Mouse (Mus musculus): ENCODE data around the gene Gm18596. TPM values are rescaled to one million over a fixed set of nuclear protein-coding genes. Genes with fewer than 3 reads are reported as not detected.
"Not testable (repeated sequence)": the region's sequence is repeated elsewhere in the genome, so short reads cannot be mapped to it uniquely, and the experiment has no call there.

Gm18596 gene
- polyA plus RNA-seq, 1 experiment = not detected

DNA sequence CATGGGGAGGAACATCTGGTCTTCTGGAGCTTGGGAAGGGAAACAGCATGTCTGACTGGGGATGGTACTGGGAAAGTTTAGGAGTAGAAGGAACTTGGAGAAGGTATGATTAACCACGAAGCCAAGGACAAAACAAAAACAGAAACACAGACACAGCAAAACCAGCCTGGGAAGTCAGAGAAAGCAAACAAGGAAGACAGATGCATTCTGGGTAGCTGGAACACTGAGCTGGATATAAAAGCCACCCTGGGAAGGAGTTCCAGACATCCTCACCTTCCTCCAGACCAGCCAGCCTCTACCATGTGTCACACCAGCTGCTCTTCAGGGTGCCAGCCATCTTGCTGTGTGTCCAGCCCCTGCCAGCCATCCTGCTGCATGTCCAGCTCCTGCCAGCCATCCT is 26.9 kb downstream of the Gm18596 start, which contains the start of gene Gm10142:
Gene Gm10142 (plus strand): TSS at position 301 of the 400 bp plus-strand sequence.
- Histone ChIP-seq H3K4me3 (ENCODE audit: insufficient read depth, low read depth, low read length) (no peak within 1 kb of the TSS), H3K4me1 (ENCODE audit: control insufficient read depth, insufficient read depth, low read length) (no peaks in the 10 kb centered on the region), H3K27ac (ENCODE audit: insufficient read depth, low read depth, low read length) (no peak within 1 kb of the TSS)
- 85% methylated on average over 1 of the region's 1 CpGs for WGBS
- TF ChIP-seq POLR2A (IDR thresholded peaks at IDR 0.05; ENCODE audit: insufficient read depth, low read depth, low read length) (no peak), CTCF (IDR thresholded peaks at IDR 0.05; ENCODE audit: insufficient read depth, low read depth, low read length) (no peak)

DNA sequence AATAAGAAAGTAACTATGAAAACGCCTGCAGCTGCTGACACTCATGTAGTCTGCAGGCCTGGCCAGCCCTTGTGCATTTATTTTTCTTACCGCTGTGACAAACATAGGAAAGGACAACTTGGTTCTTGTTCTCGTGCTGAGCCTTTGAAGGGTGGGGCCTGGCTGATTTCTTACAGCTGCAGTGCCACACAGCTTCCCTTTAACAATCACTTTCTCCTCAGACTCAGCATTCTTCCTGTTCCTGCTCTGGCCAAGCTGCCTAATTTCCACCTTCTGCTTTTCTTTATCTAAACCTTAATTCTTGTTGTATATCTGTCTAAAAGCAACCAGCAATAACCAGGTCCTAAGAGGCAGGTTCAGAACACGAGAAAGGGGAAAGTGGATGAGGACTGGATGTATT is 28.7 kb downstream of the Gm18596 start:
- WGBS = 70% methylated on average over 4 of the region's 4 CpGs
- no peak overlapping the region for H3K27ac ChIP-seq (ENCODE audit: insufficient read depth, low read depth, low read length)
- TF ChIP-seq POLR2A (IDR thresholded peaks at IDR 0.05; ENCODE audit: insufficient read depth, low read depth, low read length) = no peak
- no peak for TF ChIP-seq CTCF (IDR thresholded peaks at IDR 0.05; ENCODE audit: insufficient read depth, low read depth, low read length)
- H3K4me1 ChIP-seq (ENCODE audit: control insufficient read depth, insufficient read depth, low read length) = no peaks in the 10 kb centered on the region
- H3K4me3 ChIP-seq (ENCODE audit: insufficient read depth, low read depth, low read length) = no peak overlapping the region

DNA sequence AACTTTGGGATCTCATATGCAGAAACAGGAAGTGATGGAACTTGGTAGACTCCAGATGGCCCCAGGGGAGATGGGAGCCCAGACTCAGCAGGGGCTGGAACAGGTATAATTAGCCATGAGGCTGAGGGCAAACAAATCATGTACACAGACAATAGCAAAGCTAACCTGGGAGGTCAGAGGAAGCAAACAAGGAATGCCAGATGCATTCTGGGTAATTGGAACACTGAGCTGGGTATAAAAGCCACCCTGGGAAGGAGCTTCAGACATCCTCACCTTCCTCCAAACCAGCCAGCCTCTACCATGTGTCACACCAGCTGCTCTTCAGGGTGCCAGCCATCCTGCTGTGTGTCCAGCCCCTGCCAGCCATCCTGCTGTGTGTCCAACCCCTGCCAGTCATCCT is 31.3 kb downstream of the Gm18596 start, which contains the start of gene Gm10024:
Gene Gm10024 (plus strand): TSS at position 301 of the 400 bp plus-strand sequence.
- H3K4me3 ChIP-seq (ENCODE audit: insufficient read depth, low read depth, low read length); H3K27ac ChIP-seq (ENCODE audit: insufficient read depth, low read depth, low read length); H3K4me1 ChIP-seq (ENCODE audit: control insufficient read depth, insufficient read depth, low read length): not testable (repeated sequence)

DNA sequence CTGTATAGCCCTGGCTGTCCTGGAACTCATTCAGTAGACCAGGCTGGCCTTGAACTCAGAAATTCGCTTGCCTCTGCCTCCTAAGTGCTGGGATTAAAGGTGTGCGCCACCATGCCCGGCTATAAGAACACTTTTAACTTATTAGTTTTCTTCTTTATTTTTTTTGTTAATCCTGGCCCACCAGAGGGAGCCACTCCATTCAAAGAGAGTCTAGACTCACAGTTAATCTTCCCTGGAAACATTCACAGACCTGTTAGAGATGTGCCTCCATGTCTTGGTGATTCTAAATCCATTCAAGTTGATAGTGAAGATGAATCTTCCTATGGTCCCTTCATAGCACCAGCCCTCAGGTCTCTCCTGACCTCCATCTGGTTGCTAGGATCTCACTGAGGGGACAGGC is 32.6 kb downstream of the Gm18596 start:
- no peak overlapping the region for H3K4me3 ChIP-seq (ENCODE audit: insufficient read depth, low read depth, low read length)
- no peaks in the 10 kb centered on the region for H3K4me1 ChIP-seq (ENCODE audit: control insufficient read depth, insufficient read depth, low read length)
- H3K27ac ChIP-seq (ENCODE audit: insufficient read depth, low read depth, low read length) = no peak overlapping the region
- TF ChIP-seq CTCF (IDR thresholded peaks at IDR 0.05; ENCODE audit: insufficient read depth, low read depth, low read length) = no peak
- 73% methylated on average over 3 of the region's 3 CpGs for WGBS

DNA sequence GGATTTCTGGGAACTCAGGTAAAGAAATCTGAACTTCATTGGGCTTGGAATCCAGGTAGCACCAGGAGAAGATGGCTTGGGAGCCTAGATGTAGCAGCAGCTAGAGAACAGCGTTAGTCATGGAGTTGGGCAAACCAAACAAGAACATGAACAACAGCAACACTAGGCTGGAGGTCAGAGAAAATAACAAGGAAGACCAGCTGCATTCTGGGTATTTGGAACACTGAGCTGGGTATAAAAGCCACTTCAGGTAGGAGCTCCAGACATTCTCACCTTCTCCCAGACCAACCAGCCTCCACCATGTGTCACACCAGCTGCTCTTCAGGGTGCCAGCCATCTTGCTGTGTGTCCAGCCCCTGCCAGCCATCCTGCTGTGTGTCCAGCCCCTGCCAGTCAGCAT is 36.1 kb downstream of the Gm18596 start, which contains the start of gene Gm10272:
Gene Gm10272 (plus strand): TSS at position 301 of the 400 bp plus-strand sequence.
- no peak within 1 kb of the TSS for H3K27ac ChIP-seq (ENCODE audit: insufficient read depth, low read depth, low read length)
- 100% methylated on average over 1 of the region's 1 CpGs for WGBS
- no peaks in the 10 kb centered on the region for H3K4me1 ChIP-seq (ENCODE audit: control insufficient read depth, insufficient read depth, low read length)
- TF ChIP-seq CTCF (IDR thresholded peaks at IDR 0.05; ENCODE audit: insufficient read depth, low read depth, low read length) (no peak), POLR2A (IDR thresholded peaks at IDR 0.05; ENCODE audit: insufficient read depth, low read depth, low read length) (no peak)
- no peak within 1 kb of the TSS for H3K4me3 ChIP-seq (ENCODE audit: insufficient read depth, low read depth, low read length)

DNA sequence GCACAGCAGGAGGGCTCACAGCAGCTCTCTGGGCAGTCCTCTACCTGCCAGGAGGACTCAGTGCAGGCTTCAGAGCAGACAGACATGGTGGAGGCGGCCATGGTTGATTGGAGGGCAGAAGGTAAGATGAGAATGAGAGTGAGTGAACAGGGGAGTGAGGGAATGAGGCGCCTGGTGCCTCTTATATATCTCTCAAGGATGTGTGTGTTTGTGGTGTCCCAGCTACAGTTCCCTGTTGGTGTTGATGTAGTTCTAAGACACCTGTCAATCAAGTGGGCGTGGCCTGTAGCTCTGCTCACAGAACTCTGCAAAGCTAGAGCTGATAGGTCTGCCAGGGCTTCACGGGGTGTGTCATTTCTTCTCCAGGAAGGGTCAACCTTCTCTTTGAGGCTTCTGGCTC is 45.3 kb downstream of the Gm18596 start, which contains the start of gene Gm9508:
Gene Gm9508 (minus strand): TSS at position 101 of the 400 bp plus-strand sequence.
- no peak for TF ChIP-seq POLR2A (IDR thresholded peaks at IDR 0.05; ENCODE audit: insufficient read depth, low read depth, low read length)
- no peak for TF ChIP-seq CTCF (IDR thresholded peaks at IDR 0.05; ENCODE audit: insufficient read depth, low read depth, low read length)
- no peak within 1 kb of the TSS for H3K27ac ChIP-seq (ENCODE audit: insufficient read depth, low read depth, low read length)
- H3K4me3 ChIP-seq (ENCODE audit: insufficient read depth, low read depth, low read length) = no peak within 1 kb of the TSS
- H3K4me1 ChIP-seq (ENCODE audit: control insufficient read depth, insufficient read depth, low read length) = peaks cover 3% of the 10 kb centered on the region; the same call in 1 of the 2 replicates
- 56% methylated on average over 4 of the region's 4 CpGs for WGBS

Other genes starting within 250 kb of the Gm18596 start
- gene Fam207a, start 226.9 kb downstream of the Gm18596 start, polyA plus RNA-seq (2012; ENCODE audit: insufficient read depth, insufficient read length, low replicate concordance, missing spikeins) = not detected in 2 replicates
- 191 TPM in 1 of 2 replicates, not detected in the other for gene Itgb2, start 212.4 kb downstream of the Gm18596 start, polyA plus RNA-seq (2012; ENCODE audit: insufficient read depth, insufficient read length, low replicate concordance, missing spikeins)
- gene Pttg1ip, start 160.9 kb downstream of the Gm18596 start, polyA plus RNA-seq (2012; ENCODE audit: insufficient read depth, insufficient read length, low replicate concordance, missing spikeins) = not detected in 2 replicates
- gene Sumo3, start 136.5 kb downstream of the Gm18596 start, polyA plus RNA-seq (2012; ENCODE audit: insufficient read depth, insufficient read length, low replicate concordance, missing spikeins) = 414 TPM in 1 of 2 replicates, not detected in the other
- gene Gm49325, start 136.4 kb downstream of the Gm18596 start, polyA plus RNA-seq (2012; ENCODE audit: insufficient read depth, insufficient read length, low replicate concordance, missing spikeins) = not detected in 2 replicates
- gene Ube2g2, start 120.4 kb downstream of the Gm18596 start, polyA plus RNA-seq (2012; ENCODE audit: insufficient read depth, insufficient read length, low replicate concordance, missing spikeins) = not detected in 2 replicates
- not detected in 2 replicates for gene Tspear, start 56.1 kb downstream of the Gm18596 start, polyA plus RNA-seq (2012; ENCODE audit: insufficient read depth, insufficient read length, low replicate concordance, missing spikeins)
- gene Gm19402, start 51.9 kb downstream of the Gm18596 start, polyA plus RNA-seq (2012; ENCODE audit: insufficient read depth, insufficient read length, low replicate concordance, missing spikeins) = not detected in 2 replicates
- gene Gm9508, start 45.4 kb downstream of the Gm18596 start, polyA plus RNA-seq (2012; ENCODE audit: insufficient read depth, insufficient read length, low replicate concordance, missing spikeins) = not detected in 2 replicates
- gene Gm10272, start 36.0 kb downstream of the Gm18596 start, polyA plus RNA-seq (2012; ENCODE audit: insufficient read depth, insufficient read length, low replicate concordance, missing spikeins) = not detected in 2 replicates
- gene Gm10024, start 31.2 kb downstream of the Gm18596 start, polyA plus RNA-seq (2012; ENCODE audit: insufficient read depth, insufficient read length, low replicate concordance, missing spikeins) = not detected in 2 replicates
- not detected in 2 replicates for gene Gm10142, start 26.8 kb downstream of the Gm18596 start, polyA plus RNA-seq (2012; ENCODE audit: insufficient read depth, insufficient read length, low replicate concordance, missing spikeins)
- not detected in 2 replicates for gene Krtap12-1, start 22.0 kb downstream of the Gm18596 start, polyA plus RNA-seq (2012; ENCODE audit: insufficient read depth, insufficient read length, low replicate concordance, missing spikeins)
- gene Gm10100, start 16.2 kb downstream of the Gm18596 start, polyA plus RNA-seq (2012; ENCODE audit: insufficient read depth, insufficient read length, low replicate concordance, missing spikeins) = not detected in 2 replicates
- not detected in 2 replicates for gene Gm9736, start 8.7 kb upstream of the Gm18596 start, polyA plus RNA-seq (2012; ENCODE audit: insufficient read depth, insufficient read length, low replicate concordance, missing spikeins)
- gene Gm3233, start 17.0 kb upstream of the Gm18596 start, polyA plus RNA-seq (2012; ENCODE audit: insufficient read depth, insufficient read length, low replicate concordance, missing spikeins) = not detected in 2 replicates
- not detected in 2 replicates for gene Gm3238, start 28.7 kb upstream of the Gm18596 start, polyA plus RNA-seq (2012; ENCODE audit: insufficient read depth, insufficient read length, low replicate concordance, missing spikeins)
- not detected in 2 replicates for gene Gm7138, start 34.3 kb upstream of the Gm18596 start, polyA plus RNA-seq (2012; ENCODE audit: insufficient read depth, insufficient read length, low replicate concordance, missing spikeins)
- not detected in 2 replicates for gene Gm3250, start 39.9 kb upstream of the Gm18596 start, polyA plus RNA-seq (2012; ENCODE audit: insufficient read depth, insufficient read length, low replicate concordance, missing spikeins)
- not detected in 2 replicates for gene Gm7137, start 45.6 kb upstream of the Gm18596 start, polyA plus RNA-seq (2012; ENCODE audit: insufficient read depth, insufficient read length, low replicate concordance, missing spikeins)
- not detected in 2 replicates for gene Gm9639, start 52.4 kb upstream of the Gm18596 start, polyA plus RNA-seq (2012; ENCODE audit: insufficient read depth, insufficient read length, low replicate concordance, missing spikeins)
- not detected in 2 replicates for gene Gm19668, start 56.5 kb upstream of the Gm18596 start, polyA plus RNA-seq (2012; ENCODE audit: insufficient read depth, insufficient read length, low replicate concordance, missing spikeins)
- not detected in 2 replicates for gene Gm9507, start 69.2 kb upstream of the Gm18596 start, polyA plus RNA-seq (2012; ENCODE audit: insufficient read depth, insufficient read length, low replicate concordance, missing spikeins)
- not detected in 2 replicates for gene Gm2696, start 72.0 kb upstream of the Gm18596 start, polyA plus RNA-seq (2012; ENCODE audit: insufficient read depth, insufficient read length, low replicate concordance, missing spikeins)
- gene Krtap10-4, start 84.5 kb upstream of the Gm18596 start, polyA plus RNA-seq (2012; ENCODE audit: insufficient read depth, insufficient read length, low replicate concordance, missing spikeins) = not detected in 2 replicates
- not detected in 2 replicates for gene Krtap10-10, start 93.3 kb upstream of the Gm18596 start, polyA plus RNA-seq (2012; ENCODE audit: insufficient read depth, insufficient read length, low replicate concordance, missing spikeins)
- not detected in 2 replicates for gene Gm36176, start 104.2 kb upstream of the Gm18596 start, polyA plus RNA-seq (2012; ENCODE audit: insufficient read depth, insufficient read length, low replicate concordance, missing spikeins)
- gene Gm10318, start 110.2 kb upstream of the Gm18596 start, polyA plus RNA-seq (2012; ENCODE audit: insufficient read depth, insufficient read length, low replicate concordance, missing spikeins) = not detected in 2 replicates
- not detected in 2 replicates for gene Gm3285, start 119.3 kb upstream of the Gm18596 start, polyA plus RNA-seq (2012; ENCODE audit: insufficient read depth, insufficient read length, low replicate concordance, missing spikeins)
- gene Lrrc3, start 159.9 kb upstream of the Gm18596 start, polyA plus RNA-seq (2012; ENCODE audit: insufficient read depth, insufficient read length, low replicate concordance, missing spikeins) = not detected in 2 replicates
- not detected in 2 replicates for gene Trpm2, start 227.9 kb upstream of the Gm18596 start, polyA plus RNA-seq (2012; ENCODE audit: insufficient read depth, insufficient read length, low replicate concordance, missing spikeins)
- gene 1810043G02Rik, start 235.9 kb upstream of the Gm18596 start, polyA plus RNA-seq (2012; ENCODE audit: insufficient read depth, insufficient read length, low replicate concordance, missing spikeins) = not detected in 2 replicates

Data from olfactory bulb, adult 2 months (tissue).